Mouse (Mus musculus): ENCODE results near the gene Fam196a.

The Fam196a gene

DNA sequence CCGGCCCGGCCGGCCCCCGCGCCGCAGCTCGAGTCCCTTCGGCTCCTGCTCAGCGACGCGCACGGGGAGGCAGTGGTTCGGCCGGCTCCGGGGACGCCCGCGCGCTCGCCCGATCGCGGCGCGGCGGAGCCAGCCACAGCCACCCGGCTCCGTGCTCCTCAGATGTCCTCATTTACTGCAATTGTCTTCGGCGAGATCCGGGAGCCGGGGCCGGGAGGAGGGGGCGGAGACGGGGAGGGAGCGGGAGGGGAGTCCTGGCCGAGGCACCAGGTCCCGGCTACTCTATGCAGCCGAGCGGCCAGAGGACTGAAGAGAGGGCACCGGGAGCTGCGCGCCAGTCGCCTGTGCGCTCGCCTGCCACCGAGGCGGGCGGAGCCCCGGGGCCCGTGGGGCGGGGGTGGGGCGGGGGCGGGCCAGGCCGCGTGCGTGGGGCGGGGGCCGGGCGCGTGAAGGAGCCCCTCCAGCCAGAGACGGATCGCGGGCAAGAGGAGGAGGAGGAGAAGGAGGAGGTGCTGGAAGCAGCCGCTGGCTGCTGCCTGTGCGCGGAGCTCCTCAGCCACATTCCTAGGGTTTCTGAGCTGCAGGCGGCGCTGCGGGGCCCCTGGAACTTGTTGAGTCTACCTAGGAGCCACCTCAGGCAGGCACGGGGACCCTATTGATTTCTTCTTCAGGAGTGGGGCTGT lies at the start of gene Fam196a:
Gene Fam196a, minus strand, starts transcription at position 504 of the 683 bp plus-strand sequence.
- DNase-seq (ENCODE audit: low spot score): no peak

DNA sequence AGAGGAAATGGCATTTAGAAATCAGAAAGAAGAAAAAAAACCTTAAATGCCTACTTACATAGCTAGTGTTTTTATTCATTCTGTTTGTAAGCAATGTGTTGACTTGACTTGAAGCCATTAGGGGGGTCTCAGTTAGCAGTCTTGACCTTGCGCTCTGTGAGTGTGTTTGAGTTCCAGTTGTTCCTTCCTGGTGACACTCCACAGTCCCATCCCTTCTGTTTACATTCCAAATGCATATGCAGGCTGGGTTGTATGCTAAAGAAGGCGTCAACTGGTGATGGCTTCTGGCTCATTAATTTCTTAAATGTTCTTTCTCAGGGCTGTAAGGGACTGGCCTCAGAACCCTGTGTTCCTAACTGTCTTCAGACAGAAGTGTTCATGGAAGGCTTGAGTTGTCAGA lies 23.4 kb upstream of the Fam196a start:
- DNase-seq (ENCODE audit: low spot score): no peak

DNA sequence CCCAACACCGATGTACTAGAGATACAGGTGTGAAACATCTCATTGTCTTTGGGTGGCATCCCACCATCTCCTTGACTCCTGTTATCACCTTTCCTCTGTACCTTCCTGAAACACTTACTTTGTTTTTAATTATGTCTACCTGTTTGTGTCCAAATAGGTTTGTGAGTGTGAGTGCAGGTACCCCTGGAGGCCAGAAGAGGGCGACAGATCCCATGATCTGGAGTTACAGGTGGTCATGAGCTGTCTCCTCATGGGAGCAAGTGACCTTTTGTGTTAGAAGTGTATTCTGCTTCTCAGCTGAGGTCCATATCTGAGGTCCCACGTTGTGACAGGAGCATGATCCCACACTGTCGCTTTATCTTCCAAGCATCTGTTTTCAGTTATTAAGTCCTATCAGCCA lies 22.6 kb upstream of the Fam196a start:
- no peak for DNase-seq (ENCODE audit: low spot score)

DNA sequence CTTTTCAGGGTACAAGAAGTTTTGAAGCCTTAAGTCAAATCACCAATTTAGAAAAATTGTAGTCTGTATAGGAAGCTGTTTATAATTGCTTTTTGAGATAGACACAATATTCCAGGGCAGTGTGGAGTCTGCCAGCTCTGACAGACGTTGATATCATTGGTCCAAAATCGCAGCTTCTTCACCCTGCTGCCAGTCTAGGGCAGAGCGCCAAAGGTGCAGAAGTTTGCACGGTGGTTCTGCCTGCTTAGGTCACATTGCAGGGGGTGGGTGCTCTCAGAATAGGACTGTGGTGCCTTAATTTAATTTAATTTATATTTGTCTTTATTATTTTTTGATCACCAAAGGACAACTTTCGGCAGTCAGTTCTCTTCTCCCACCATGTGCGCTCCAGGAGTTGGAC lies 20.9 kb upstream of the Fam196a start:
- DNase-seq (ENCODE audit: low spot score): no peak

DNA sequence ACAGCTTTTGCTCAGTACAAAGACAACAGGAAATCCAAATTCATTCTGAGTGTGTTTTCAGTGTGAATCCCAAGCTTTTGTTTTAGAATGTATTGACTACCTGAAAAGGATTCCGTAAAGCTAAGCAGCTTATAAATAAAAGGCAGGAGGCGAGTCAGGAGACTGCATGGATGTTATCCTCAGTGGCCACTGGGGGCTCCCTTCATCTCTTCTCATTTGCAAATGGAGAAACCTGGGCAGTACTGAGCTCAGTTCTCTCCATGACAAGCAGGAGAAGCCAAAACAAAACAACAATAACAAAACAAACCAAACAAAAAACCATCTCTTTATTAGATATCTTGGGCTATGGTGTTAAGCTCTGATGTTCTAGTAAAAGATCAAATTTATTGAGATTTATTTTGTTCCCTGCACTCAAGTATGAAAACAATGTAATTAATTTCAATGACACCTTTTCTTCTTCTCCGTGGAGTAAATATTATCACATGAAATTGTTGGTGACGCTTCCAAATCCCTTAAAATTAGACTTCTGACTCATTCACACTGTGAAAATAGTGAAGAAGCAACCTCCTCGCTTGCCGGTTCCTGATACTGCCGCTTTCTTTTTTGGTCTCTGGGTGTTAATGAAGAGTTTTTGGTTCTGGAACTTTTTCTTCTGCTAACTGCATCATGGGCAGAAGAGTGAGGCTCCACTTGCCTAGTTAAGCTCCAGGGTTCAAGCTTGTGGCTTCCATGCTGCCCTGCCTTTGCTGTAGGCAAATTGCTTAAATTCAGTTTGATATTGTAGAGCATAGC lies 7.9 kb upstream of the Fam196a start:
- no peak for DNase-seq (ENCODE audit: low spot score)

DNA sequence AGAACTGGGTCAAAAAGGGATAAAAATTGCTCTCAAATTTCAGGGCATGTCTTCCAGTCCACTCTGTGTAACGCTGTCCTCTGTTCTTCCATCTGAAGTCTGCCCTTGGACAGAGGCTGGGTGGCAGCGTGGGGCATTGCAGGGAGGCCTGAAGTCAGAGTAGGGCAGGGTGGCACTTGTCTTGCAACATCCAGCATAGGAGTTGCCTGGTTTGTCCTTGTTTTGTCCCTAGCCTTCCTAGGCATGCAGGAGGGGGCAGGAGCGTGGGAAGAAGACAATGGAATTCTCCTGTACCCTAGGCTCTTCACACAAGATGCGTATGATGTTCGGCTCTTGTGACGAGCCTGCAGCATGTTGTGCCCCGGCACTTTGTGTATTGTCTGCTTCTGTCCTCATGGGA lies 5.5 kb upstream of the Fam196a start:
- no peak for DNase-seq (ENCODE audit: low spot score)

DNA sequence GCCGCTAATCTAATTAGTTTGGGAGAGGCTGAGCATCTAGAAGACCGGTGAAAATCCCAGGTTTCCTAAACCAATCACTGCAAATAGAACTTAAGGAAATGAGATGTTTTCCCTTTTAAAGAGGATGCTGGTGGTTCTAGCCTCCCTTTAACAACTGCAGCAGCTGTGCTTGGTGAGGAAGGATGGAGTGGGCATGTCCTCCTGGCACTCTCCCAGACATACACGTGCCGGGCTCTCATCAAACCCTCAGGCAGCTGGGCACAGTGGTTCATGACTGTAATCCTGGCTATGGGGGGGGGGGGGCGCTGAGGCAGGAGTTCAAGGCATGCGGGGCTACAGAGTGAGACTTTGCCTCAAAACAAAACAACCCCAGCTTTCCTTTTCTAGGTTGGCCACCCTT lies 4.8 kb upstream of the Fam196a start:
- DNase-seq (ENCODE audit: low spot score): no peak

DNA sequence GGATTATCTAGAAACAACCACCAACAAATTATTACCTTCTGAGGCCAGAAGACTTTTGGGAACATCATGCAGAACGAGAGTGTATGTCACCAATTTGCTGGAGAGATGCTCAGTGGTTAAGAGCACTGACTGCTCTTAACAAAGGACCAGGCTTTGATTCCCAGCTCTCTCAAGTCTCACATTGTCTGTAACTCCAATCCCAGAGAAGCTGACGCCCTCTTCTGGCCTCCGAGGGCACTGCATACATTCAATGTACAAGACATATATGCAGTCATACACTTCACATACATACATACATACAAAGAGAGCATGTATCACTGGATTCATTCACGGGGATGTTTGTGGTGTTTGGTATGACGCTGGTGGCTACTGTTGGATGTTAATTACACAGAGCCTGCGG lies 3.7 kb upstream of the Fam196a start:
- no peak for DNase-seq (ENCODE audit: low spot score)

DNA sequence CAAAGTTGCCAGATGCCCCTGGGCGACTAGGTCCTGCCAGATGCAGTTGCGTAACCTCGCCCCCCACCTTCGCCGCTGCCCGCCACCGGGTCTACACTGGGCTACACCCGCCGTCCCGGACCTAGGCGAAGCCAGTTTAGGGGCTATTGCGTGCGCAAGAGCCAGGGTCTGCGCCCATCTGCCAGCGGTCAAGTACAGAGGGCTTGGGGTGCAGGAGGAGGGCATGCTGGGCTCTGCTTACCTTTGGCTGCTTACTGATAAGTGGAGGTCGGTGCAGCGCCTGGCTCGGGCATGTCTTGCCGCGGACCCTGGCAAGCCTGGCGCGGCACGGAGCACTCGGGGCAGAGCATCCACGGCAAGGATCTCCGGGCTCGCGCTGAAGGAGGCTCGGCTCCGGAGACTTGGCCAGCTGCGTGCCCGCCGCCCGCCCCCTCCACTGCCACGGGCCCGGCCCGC lies 731 bp downstream of the Fam196a start:
- DNase-seq (ENCODE audit: low spot score): no peak

DNA sequence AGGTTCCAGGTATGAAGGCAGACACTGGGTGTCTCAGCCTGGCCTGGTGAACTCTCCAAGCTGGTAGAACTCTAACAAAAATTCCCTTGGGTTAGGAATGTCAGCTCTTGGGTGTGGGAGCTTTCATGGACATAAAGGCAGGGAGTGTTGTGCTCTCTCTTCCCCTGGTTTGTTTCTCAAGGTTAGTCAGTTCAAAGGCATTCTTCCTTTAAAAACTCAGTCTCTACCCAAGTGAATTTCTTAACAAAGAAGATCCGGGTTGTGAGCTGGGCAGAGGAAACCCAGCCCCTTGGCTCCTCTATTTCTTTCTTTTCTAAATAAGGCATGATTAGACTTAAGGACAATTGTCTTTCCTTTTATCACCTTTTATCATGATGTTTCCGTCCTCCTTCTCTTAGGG lies 6.3 kb downstream of the Fam196a start:
- DNase-seq (ENCODE audit: low spot score): no peak

DNA sequence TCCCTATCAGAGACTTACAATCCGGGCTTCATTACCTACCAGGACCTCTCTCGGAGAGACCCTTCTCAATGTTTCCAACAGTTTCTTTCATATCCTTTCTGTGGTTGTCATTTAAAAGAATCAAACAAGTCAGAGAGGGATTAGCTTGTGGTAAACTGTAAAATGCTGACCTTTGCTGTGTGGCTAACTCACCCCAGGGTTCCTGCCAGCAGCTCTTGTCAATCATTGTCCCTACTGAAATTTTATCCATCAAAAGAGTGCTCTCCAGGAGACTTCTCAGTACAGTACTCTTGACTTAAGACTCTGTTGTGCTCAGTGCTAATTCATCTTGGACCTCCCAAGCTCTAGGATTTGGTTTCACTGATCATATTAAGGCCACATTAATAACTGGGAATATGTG lies 36.2 kb downstream of the Fam196a start:
- no peak for DNase-seq (ENCODE audit: low spot score)

DNA sequence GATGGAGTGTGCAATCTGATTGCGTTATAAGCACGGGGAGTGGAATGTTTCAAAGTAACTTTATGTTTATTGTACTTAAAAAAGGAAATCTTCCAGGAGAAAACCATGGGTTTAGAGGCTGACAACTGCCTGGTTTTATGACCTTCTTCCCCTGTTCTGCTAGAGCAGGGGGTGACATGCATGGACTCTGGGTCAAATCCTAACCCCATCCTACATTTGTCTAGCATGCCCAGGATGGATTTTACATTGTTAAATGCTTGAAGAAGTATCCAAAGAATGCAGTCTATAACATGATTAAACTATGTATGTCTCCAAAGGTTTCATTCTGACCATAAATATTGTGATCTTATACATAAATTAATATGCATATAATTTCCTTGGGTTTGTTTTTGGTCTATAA lies 38.8 kb downstream of the Fam196a start:
- no peak for DNase-seq (ENCODE audit: low spot score)

DNA sequence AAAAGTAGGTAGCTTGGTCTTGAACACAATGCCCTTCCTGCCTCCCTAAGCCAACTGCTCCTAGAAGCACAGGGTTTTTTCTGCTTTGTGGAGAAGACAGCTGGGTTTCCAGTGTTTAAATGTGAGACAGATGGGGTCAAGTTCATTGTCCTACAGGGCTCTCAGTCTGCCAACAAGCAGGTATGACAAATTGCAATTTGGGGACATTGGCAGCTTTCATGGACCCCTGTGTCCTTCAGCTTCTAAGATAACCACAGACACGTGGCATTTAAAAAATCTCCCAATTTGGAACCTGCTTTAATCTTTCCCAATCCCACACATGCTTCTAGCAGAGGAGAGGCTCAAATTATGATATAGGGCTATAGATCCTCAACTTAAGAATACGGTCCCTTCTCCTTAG lies 43.6 kb downstream of the Fam196a start:
- DNase-seq (ENCODE audit: low spot score): no peak

DNA sequence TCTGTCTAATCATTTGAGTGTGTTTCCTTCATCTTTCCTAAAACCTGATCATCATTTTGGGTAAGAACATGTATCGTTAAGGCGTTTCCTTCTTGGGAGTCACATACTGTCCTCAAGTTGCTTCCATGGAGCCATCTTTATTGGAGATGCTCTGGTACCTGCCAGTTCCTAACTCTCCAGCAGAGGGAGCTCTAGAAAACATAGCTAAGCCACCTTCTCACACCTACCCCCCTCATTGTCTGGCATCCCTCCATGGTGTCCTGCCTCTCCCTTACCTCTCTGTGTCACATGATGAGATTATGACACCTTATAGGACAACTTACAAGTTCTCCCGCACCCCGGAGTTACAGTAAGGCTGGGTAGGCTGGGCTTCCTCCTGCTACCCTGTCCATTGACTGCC lies 45.3 kb downstream of the Fam196a start:
- no peak for DNase-seq (ENCODE audit: low spot score)

DNA sequence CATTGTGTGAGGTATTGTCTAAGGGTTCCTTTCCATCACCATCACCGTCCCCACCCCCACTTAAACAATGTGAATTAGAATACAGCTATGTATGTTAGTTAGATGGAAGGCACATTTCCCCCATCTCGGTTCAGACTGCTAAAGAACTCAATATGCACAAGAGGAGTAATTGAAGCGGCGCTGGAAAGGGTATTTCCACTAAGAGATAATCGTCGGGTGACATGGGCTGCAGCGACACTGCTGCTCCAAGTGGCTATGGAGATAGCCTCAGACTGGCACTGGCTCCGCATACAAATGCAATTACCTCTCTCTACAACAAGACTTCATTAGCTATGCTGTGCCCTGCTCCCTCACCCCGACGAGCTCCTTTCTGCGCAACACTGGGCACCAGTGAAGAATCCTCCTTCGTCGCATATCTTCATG lies 45.8 kb downstream of the Fam196a start:
- no peak for DNase-seq (ENCODE audit: low spot score)

DNA sequence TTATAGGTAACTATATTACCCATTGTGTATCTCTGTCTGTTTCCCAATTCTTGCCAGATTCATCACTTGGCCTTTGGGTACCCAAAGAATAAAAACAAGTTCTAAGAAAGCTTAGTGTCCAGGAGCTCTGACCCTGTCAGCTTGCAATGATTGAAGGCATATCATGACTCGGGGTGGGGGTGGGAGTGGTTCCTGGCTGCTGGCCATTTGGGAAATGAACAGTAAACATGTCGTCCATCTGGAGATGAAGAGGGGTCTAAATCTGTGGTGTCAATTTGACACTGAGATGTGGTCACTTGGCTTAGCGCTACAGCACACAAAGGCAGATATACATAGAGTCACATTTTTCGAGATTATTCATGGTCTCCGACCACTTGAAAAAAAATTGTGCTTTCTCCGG lies 54.7 kb downstream of the Fam196a start:
- DNase-seq (ENCODE audit: low spot score): no peak

DNA sequence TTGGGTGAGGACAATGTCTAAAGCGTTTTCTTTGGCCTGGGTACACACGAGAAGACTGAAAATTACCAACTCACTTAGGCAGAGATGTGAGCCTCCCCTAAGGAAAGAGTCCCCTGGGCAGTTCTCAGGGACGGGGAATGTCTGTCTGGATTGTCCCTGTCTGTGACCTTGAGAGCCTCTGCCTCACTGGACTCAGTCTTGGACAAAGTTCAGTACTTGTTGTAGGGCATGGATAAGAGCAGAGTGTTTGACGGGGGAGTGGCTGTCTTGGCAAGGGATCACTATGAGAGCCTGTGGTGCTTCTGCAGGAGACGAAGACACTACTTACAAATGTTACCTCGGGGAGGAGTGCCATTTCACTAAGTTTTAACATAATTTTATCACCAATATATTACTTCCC lies 57.8 kb downstream of the Fam196a start:
- no peak for DNase-seq (ENCODE audit: low spot score)

DNA sequence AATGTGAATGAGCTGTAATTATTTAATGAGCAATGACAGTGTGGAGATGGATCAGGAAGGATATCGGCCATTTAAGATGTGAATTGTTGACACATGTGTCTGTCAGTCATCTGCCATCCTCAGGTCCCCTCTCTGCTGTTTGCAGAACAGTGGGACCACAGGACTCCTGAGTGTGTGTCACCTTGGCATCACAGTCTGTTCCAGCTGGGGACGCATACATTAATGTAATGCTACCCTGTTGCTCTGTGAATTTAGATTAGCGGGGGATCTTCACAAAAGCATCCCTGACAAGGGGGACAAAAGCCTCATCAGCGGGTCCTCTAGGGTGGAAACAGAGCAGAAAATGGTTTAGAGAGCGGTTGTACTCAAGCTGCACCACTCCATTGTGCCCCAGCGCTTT lies 59.2 kb downstream of the Fam196a start:
- no peak for DNase-seq (ENCODE audit: low spot score)

DNA sequence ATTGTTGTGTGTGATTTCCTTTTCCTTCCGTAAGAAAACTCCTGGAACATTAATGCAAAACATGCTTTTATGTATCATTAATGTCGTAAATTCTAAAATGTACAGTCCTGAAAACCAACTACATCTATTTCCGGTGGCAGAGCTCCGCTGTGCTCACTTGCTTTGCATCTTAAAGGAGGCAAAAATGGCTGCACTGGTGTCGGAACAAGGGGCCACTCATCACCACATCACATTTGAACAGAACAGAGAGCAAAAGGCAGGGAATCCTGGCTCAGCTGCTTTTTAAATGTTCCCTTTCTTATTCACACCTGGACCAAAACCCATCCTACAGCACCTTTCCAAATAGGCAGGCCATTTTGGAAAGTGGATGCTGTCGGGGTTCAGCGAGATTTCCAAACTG lies 65.2 kb downstream of the Fam196a start:
- no peak for DNase-seq (ENCODE audit: low spot score)

DNA sequence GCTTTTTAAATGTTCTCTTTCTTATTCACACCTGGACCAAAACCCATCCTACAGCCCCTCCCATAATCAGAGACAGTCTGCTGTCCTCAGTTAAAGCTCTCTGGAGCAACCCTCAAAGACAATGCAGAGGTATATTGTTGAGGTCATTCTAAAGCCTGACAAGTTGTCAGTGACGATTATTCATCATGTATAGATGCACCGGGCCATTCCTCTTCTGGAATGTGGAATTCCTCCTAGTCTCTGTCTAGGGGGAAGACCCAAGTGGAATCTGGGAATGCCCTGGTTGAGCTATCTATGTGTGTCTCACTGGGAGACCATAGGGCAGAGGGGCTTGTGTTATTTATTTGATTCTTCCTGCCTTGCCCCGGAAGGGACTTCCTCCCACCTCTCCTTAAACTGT lies 65.7 kb downstream of the Fam196a start:
- no peak for DNase-seq (ENCODE audit: low spot score)

DNA sequence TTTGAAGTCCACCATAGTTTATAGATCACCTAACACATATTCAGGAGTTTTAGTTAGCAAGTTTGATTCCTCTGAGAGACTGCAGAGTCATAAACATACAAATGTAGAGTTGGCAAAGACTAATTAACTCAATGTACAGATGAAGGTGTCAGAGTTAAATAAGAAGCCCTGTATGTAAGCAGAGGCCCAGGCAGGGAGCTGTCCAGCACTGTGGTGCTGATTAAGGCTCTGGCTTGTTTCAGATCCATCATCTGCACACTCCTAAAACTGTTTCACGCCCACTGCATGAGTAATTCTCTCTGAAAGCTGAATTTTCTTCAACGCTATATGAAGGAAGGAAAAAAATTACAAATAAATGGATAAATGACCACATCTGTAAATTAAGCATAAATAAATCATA lies 74.1 kb downstream of the Fam196a start:
- no peak for DNase-seq (ENCODE audit: low spot score)

DNA sequence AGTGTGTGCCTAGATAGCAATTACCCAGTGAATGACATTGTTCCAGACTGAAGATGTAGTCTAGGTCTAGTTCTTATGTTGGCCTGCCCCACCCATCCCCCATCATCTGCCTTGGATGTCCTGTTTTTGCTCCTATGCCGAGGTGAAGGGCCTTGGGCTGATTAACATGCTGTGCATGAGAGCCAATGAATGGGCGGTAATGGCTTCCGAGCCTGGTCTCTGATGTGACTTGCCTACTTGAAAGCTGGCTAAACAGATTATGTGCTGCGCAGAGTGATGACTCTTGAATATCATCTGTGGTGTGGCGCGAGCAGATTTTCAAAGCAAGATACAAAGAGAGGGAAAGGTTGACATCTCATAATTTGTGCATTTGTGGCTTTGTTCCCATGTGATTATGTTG lies 76.2 kb downstream of the Fam196a start:
- DNase-seq (ENCODE audit: low spot score): no peak

DNA sequence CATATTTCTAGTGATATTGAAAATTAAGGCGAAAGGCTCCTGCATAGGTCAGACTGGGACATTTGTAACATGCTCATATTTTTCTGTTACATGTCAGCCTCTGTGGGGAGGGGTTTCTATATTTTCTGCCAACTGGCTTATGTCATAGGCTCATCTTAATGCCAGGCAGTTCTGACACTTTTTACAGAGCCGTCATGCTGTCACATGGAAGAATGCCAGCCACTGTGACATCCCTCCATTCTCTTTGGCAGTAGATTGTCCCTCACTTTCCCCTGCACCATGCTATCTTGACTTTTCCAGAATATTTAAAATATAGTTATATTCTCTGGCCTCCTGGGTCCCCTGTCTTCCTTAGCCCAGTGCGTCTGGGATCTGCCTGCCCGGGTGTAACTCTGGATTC lies 95.5 kb downstream of the Fam196a start:
- DNase-seq (ENCODE audit: low spot score): no peak

DNA sequence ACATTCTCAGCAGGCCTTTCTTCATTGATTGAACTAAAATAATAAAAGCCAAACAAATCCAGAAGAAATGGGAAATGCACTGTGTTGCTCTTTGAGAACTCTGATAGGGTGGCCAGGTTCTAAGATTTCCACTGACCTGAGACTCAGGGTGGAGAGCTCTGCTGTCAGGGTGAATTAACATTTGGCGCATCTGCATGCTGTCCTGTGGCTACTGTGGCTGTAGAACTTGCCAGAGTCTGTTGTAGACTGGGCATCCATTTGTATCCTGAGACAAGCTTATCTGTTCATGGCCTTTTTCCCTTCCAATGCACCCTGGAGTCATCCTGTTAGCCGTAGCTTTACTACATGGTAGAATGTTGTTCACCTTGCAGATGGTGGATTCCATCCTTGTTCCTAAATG lies 98.2 kb downstream of the Fam196a start:
- no peak for DNase-seq (ENCODE audit: low spot score)

Data from T-cell, adult 2 months (primary cell).